24 mouse cellular contexts compared by ENCODE assay signal in genomic region chr7:98501078-98501477, GRCm38 (mm10). TPM values are rescaled to one million over a fixed set of nuclear protein-coding genes. Genes with fewer than 3 reads are reported as not detected.
DNase-seq lines count a peak whose midpoint lies in the region; ATAC-seq and TF ChIP-seq lines count a peak whose summit lies in the region.
"Had no signal": no experiment of that assay in that cellular context is flagged by ENCODE, and none has a peak within 500 bp of the region (broad histone marks: within the 10 kb centered on the region; RNA-seq: fewer than 3 reads in every experiment).

No protein-coding gene starts in this region.

- H3K27ac ChIP-seq in intestine, embryonic 16.5 days (ENCODE audit: low read length): 0 out of 2 replicates have a peak overlapping the region, but pooled peaks have one; percentile 17
- H3K27ac ChIP-seq in intestine, embryonic 15.5 days: no peak overlapping the region
- H3K27ac ChIP-seq in stomach, embryonic 16.5 days (ENCODE audit: low read length): peak overlapping the region; percentile 19; the same call in 1 of the 2 replicates
- no peak overlapping the region for H3K27ac ChIP-seq in stomach, postnatal 0 days (replicated peaks)
- no peak overlapping the region for H3K27ac ChIP-seq in kidney, embryonic 14.5 days (ENCODE audit: low read depth, low read length)
- H3K27ac ChIP-seq in midbrain, embryonic 14.5 days (replicated peaks; ENCODE audit: low read depth, low read length): no peak overlapping the region
- H3K27ac ChIP-seq: hindbrain, embryonic 13.5 days; liver, embryonic 14.5 days had no signal

- no peaks in the 10 kb centered on the region for H3K36me3 ChIP-seq in intestine, embryonic 16.5 days (ENCODE audit: control insufficient read depth, insufficient read depth, low read length)
- H3K36me3 ChIP-seq in intestine, embryonic 15.5 days: peaks cover 2% of the 10 kb centered on the region; the same call in 1 of the 2 replicates
- H3K36me3 ChIP-seq in stomach, embryonic 16.5 days (ENCODE audit: control insufficient read depth, insufficient read depth, low read length): no peaks in the 10 kb centered on the region
- no peaks in the 10 kb centered on the region; the same call in 1 of the 2 replicates for H3K36me3 ChIP-seq in stomach, postnatal 0 days (ENCODE audit: control insufficient read depth, insufficient read depth, low read length)
- H3K36me3 ChIP-seq in kidney, embryonic 14.5 days (ENCODE audit: control insufficient read depth, insufficient read depth, low read length): peaks cover 16% of the 10 kb centered on the region
- H3K36me3 ChIP-seq in midbrain, embryonic 14.5 days (ENCODE audit: control insufficient read depth, insufficient read depth, low read length): no peaks in the 10 kb centered on the region
- H3K36me3 ChIP-seq: hindbrain, embryonic 13.5 days had no signal

- H3K9me3 ChIP-seq in intestine, embryonic 16.5 days (ENCODE audit: control insufficient read depth, low read length): no peaks in the 10 kb centered on the region
- no peaks in the 10 kb centered on the region for H3K9me3 ChIP-seq in intestine, embryonic 15.5 days
- no peaks in the 10 kb centered on the region for H3K9me3 ChIP-seq in stomach, embryonic 16.5 days (replicated peaks; ENCODE audit: control insufficient read depth, low read length)
- no peaks in the 10 kb centered on the region for H3K9me3 ChIP-seq in stomach, postnatal 0 days (ENCODE audit: control insufficient read depth, low read length)
- no peaks in the 10 kb centered on the region for H3K9me3 ChIP-seq in kidney, embryonic 14.5 days (ENCODE audit: control insufficient read depth, low read length)
- H3K9me3 ChIP-seq in midbrain, embryonic 14.5 days (ENCODE audit: control insufficient read depth, low read length): no peaks in the 10 kb centered on the region
- H3K9me3 ChIP-seq: hindbrain, embryonic 13.5 days; kidney, embryonic 15.5 days; limb, embryonic 13.5 days had no signal

- H3K4me1 ChIP-seq in intestine, embryonic 16.5 days (ENCODE audit: control insufficient read depth, insufficient read depth, low read length): peaks cover 24% of the 10 kb centered on the region
- H3K4me1 ChIP-seq in intestine, embryonic 15.5 days (replicated peaks): peaks cover 35% of the 10 kb centered on the region
- peaks cover 33% of the 10 kb centered on the region for H3K4me1 ChIP-seq in stomach, embryonic 16.5 days (ENCODE audit: control insufficient read depth, insufficient read depth, low read length)
- peaks cover 3% of the 10 kb centered on the region; the same call in 1 of the 2 replicates for H3K4me1 ChIP-seq in stomach, postnatal 0 days (replicated peaks; ENCODE audit: control insufficient read depth, insufficient read depth)
- H3K4me1 ChIP-seq in kidney, embryonic 14.5 days (ENCODE audit: control insufficient read depth, insufficient read depth, low read length): peaks cover 25% of the 10 kb centered on the region; the same call in 1 of the 2 replicates
- H3K4me1 ChIP-seq in midbrain, embryonic 14.5 days (ENCODE audit: control insufficient read depth, insufficient read depth, low read length): peaks cover 13% of the 10 kb centered on the region

- no peak overlapping the region for H3K4me3 ChIP-seq in intestine, embryonic 16.5 days (ENCODE audit: low read length)
- H3K4me3 ChIP-seq in intestine, embryonic 15.5 days (replicated peaks): no peak overlapping the region
- no peak overlapping the region for H3K4me3 ChIP-seq in stomach, embryonic 16.5 days (replicated peaks; ENCODE audit: low read length)
- H3K4me3 ChIP-seq in stomach, postnatal 0 days (ENCODE audit: low read depth, low read length): no peak overlapping the region
- no peak overlapping the region for H3K4me3 ChIP-seq in kidney, embryonic 14.5 days (ENCODE audit: low read length)
- H3K4me3 ChIP-seq in midbrain, embryonic 14.5 days (replicated peaks; ENCODE audit: low read depth, low read length): no peak overlapping the region
- H3K4me3 ChIP-seq: hindbrain, embryonic 13.5 days; kidney, embryonic 15.5 days; limb, embryonic 13.5 days had no signal

- no peak overlapping the region for H3K9ac ChIP-seq in intestine, embryonic 16.5 days (ENCODE audit: low read depth, low read length)
- H3K9ac ChIP-seq in intestine, embryonic 15.5 days: no peak overlapping the region
- H3K9ac ChIP-seq in stomach, embryonic 16.5 days (ENCODE audit: low read length): no peak overlapping the region
- H3K9ac ChIP-seq in stomach, postnatal 0 days (ENCODE audit: low read length): no peak overlapping the region
- no peak overlapping the region for H3K9ac ChIP-seq in kidney, embryonic 14.5 days (ENCODE audit: low read depth, low read length)
- no peak overlapping the region for H3K9ac ChIP-seq in midbrain, embryonic 14.5 days (replicated peaks; ENCODE audit: low read length)
- H3K9ac ChIP-seq: hindbrain, embryonic 13.5 days; kidney, embryonic 15.5 days; limb, embryonic 13.5 days; liver, embryonic 14.5 days had no signal

- ATAC-seq in intestine, embryonic 16.5 days: no peak
- ATAC-seq in intestine, embryonic 15.5 days: no peak
- ATAC-seq in stomach, embryonic 16.5 days (ENCODE audit: insufficient read depth, low FRiP score): no peak
- ATAC-seq in stomach, postnatal 0 days (ENCODE audit: low FRiP score, low TSS enrichment): no peak
- no peak for ATAC-seq in kidney, embryonic 14.5 days (ENCODE audit: low FRiP score, low TSS enrichment)
- no peak for ATAC-seq in midbrain, embryonic 14.5 days (ENCODE audit: low FRiP score, low TSS enrichment)
- ATAC-seq: CD4-positive, CD25-positive, alpha-beta regulatory T cell, adult 4 months; forebrain, embryonic 14.5 days; intestine, postnatal 0 days had no signal

- TF ChIP-seq EP300 in stomach, postnatal 0 days (optimal IDR thresholded peaks at IDR 0.05): no peak

- H3K27me3 ChIP-seq in intestine, embryonic 16.5 days (replicated peaks; ENCODE audit: control insufficient read depth, insufficient read depth, low read length): no peaks in the 10 kb centered on the region
- no peaks in the 10 kb centered on the region for H3K27me3 ChIP-seq in intestine, embryonic 15.5 days (replicated peaks)
- no peaks in the 10 kb centered on the region for H3K27me3 ChIP-seq in stomach, embryonic 16.5 days (ENCODE audit: control insufficient read depth, insufficient read depth, low read length)
- H3K27me3 ChIP-seq in stomach, postnatal 0 days (ENCODE audit: control insufficient read depth, insufficient read depth, low read length): no peaks in the 10 kb centered on the region
- no peaks in the 10 kb centered on the region for H3K27me3 ChIP-seq in kidney, embryonic 14.5 days (ENCODE audit: control insufficient read depth, insufficient read depth, low read length)
- no peaks in the 10 kb centered on the region for H3K27me3 ChIP-seq in midbrain, embryonic 14.5 days (ENCODE audit: control insufficient read depth, insufficient read depth, low read length)
- H3K27me3 ChIP-seq: hindbrain, embryonic 13.5 days; kidney, embryonic 15.5 days; limb, embryonic 13.5 days had no signal

- TF ChIP-seq CTCF in stomach, postnatal 0 days (IDR thresholded peaks at IDR 0.05; ENCODE audit: low read depth): no peak

- DNase-seq in heart, adult 11 months: peak; percentile 90
- no peak for DNase-seq in heart, postnatal 4 days
- no peak for DNase-seq in stomach, postnatal 0 days (ENCODE audit: low spot score)
- no peak for DNase-seq in midbrain, embryonic 14.5 days
- DNase-seq: adrenal gland, postnatal 14 days; layer of hippocampus, postnatal 36 days; retina, postnatal 1 day; right cerebral cortex, postnatal 25 days; spleen, adult 18-20 months; thymus, postnatal 25 days had no signal

- 89% methylated on average over 7 of the region's 7 CpGs for WGBS in intestine, embryonic 16.5 days
- 88% methylated on average over 7 of the region's 7 CpGs for WGBS in intestine, embryonic 15.5 days
- WGBS in stomach, embryonic 16.5 days: 89% methylated on average over 7 of the region's 7 CpGs
- 86% methylated on average over 7 of the region's 7 CpGs for WGBS in stomach, postnatal 0 days
- 96% methylated on average over 7 of the region's 7 CpGs for WGBS in kidney, embryonic 14.5 days
- 82% methylated on average over 7 of the region's 7 CpGs for WGBS in midbrain, embryonic 14.5 days

- no peak overlapping the region for H3K4me2 ChIP-seq in intestine, embryonic 16.5 days (ENCODE audit: low read depth, low read length)
- H3K4me2 ChIP-seq in intestine, embryonic 15.5 days (replicated peaks): no peak overlapping the region
- no peak overlapping the region for H3K4me2 ChIP-seq in stomach, embryonic 16.5 days (ENCODE audit: low read depth, low read length)
- H3K4me2 ChIP-seq in stomach, postnatal 0 days (replicated peaks; ENCODE audit: low read depth): no peak overlapping the region
- H3K4me2 ChIP-seq in kidney, embryonic 14.5 days (replicated peaks; ENCODE audit: low read depth, low read length): no peak overlapping the region
- H3K4me2 ChIP-seq in midbrain, embryonic 14.5 days (ENCODE audit: low read length): no peak overlapping the region
- H3K4me2 ChIP-seq: hindbrain, embryonic 13.5 days; kidney, embryonic 15.5 days; limb, embryonic 13.5 days; midbrain, embryonic 11.5 days had no signal

RNA-seq across cellular contexts. Expression of gene Lrrc32, which starts 12.0 kb away (rescaled TPM):
- 10 to 100 TPM; 17.3 to 18.6 TPM for total RNA-seq in heart, postnatal 4 days (2021)
- polyA plus RNA-seq in intestine, embryonic 16.5 days (2015; fragmentation: Nextera tagmentation; extraction: Ambion mirVana): 11.3 and 13.7 TPM in 2 replicates
- 12.4 and 12.5 TPM in 2 replicates for polyA plus RNA-seq in intestine, embryonic 15.5 days (2015; fragmentation: Nextera tagmentation; extraction: Ambion mirVana)
- polyA plus RNA-seq in stomach, embryonic 16.5 days (2015; fragmentation: Nextera tagmentation; extraction: Ambion mirVana): 9.5 and 13.9 TPM in 2 replicates
- 3.6 and 6.0 TPM in 2 replicates for polyA plus RNA-seq in stomach, postnatal 0 days (2015; fragmentation: Nextera tagmentation; extraction: Ambion mirVana)
- polyA plus RNA-seq in kidney, embryonic 14.5 days (2014; fragmentation: Nextera tagmentation; extraction: Ambion mirVana): 9.5 and 13.7 TPM in 2 replicates
- 1.6 and 4.2 TPM in 2 replicates for polyA plus RNA-seq in midbrain, embryonic 14.5 days (2014; fragmentation: Nextera tagmentation; extraction: Ambion mirVana)
- total RNA-seq: granulocyte monocyte progenitor cell, adult 5-6 weeks; monocyte, adult 5-6 weeks had no signal

Comparison
In these comparisons a context has a peak if more than half of its experiments do, and no peak if none do; other contexts are left out.
1. H3K27ac ChIP-seq: peak in intestine, embryonic 16.5 days (single experiment) and stomach, embryonic 16.5 days (single experiment); none in intestine, embryonic 15.5 days (single experiment), stomach, postnatal 0 days (single experiment), kidney, embryonic 14.5 days (single experiment) and midbrain, embryonic 14.5 days (single experiment).